12 mouse cellular contexts compared by ENCODE assay signal in genomic region chr2:146838596-146839302, GRCm38 (mm10). TPM values are rescaled to one million over a fixed set of nuclear protein-coding genes. Genes with fewer than 3 reads are reported as not detected.
DNase-seq lines count a peak whose midpoint lies in the region; ATAC-seq and TF ChIP-seq lines count a peak whose summit lies in the region.
"Had no signal": no experiment of that assay in that cellular context is flagged by ENCODE, and none has a peak within 500 bp of the region (broad histone marks: within the 10 kb centered on the region; RNA-seq: fewer than 3 reads in every experiment).

No protein-coding gene starts in this region.

- ATAC-seq in hindbrain, embryonic 11.5 days (ENCODE audit: low FRiP score) = no peak
- ATAC-seq in midbrain, embryonic 16.5 days = no peak

- H3K4me3 ChIP-seq in heart, embryonic 10.5 days = peak overlapping the region; percentile 45
- peak overlapping the region; percentile 27 for H3K4me3 ChIP-seq in hindbrain, embryonic 11.5 days (ENCODE audit: low read depth, low read length)
- peak overlapping the region; percentile 36 for H3K4me3 ChIP-seq in midbrain, embryonic 16.5 days (ENCODE audit: low read depth, low read length)

- H3K36me3 ChIP-seq in heart, embryonic 10.5 days = no peaks in the 10 kb centered on the region
- H3K36me3 ChIP-seq in hindbrain, embryonic 11.5 days (ENCODE audit: control insufficient read depth, insufficient read depth, low read length) = no peaks in the 10 kb centered on the region
- H3K36me3 ChIP-seq in midbrain, embryonic 16.5 days (ENCODE audit: control insufficient read depth, insufficient read depth, low read length) = no peaks in the 10 kb centered on the region

- no peak for TF ChIP-seq POLR2A in brain, embryonic 14.5 days (IDR thresholded peaks at IDR 0.05; ENCODE audit: borderline replicate concordance, extremely low read depth, insufficient read depth, insufficient read length, poor library complexity, severe bottlenecking)

- no peaks in the 10 kb centered on the region for H3K9me3 ChIP-seq in heart, embryonic 10.5 days
- H3K9me3 ChIP-seq in hindbrain, embryonic 11.5 days (ENCODE audit: control insufficient read depth, low read length) = no peaks in the 10 kb centered on the region
- H3K9me3 ChIP-seq in midbrain, embryonic 16.5 days (replicated peaks; ENCODE audit: control insufficient read depth, low read length, poor library complexity, severe bottlenecking) = no peaks in the 10 kb centered on the region

- H3K27me3 ChIP-seq in heart, embryonic 10.5 days (ENCODE audit: insufficient read depth, poor library complexity, severe bottlenecking) = peaks cover 92% of the 10 kb centered on the region
- peaks cover 78% of the 10 kb centered on the region for H3K27me3 ChIP-seq in hindbrain, embryonic 11.5 days (ENCODE audit: control insufficient read depth, insufficient read depth, low read length)
- H3K27me3 ChIP-seq in midbrain, embryonic 16.5 days (ENCODE audit: control insufficient read depth, insufficient read depth, low read depth, low read length) = peaks cover 34% of the 10 kb centered on the region

- intact Hi-C loops in heart, postnatal 25 days (cut with DNase I) = loop anchor here (5.0 to 10.0 kb wide), 2 partner anchors 249 to 346 kb away; partner anchors contain the start of gene Nkx2-4
- intact Hi-C loops in gastrocnemius, postnatal 14 days (cut with DNase I; ENCODE audit: low total_unique reads) = loop anchor here (10.0 kb wide), 1 partner anchor 246 kb away; the partner anchor contains the start of gene Nkx2-4

- TF ChIP-seq CTCF in brain, embryonic 14.5 days (IDR thresholded peaks at IDR 0.05; ENCODE audit: borderline replicate concordance, extremely low read depth, insufficient read depth, insufficient read length) = no peak

- no peak for DNase-seq in heart, embryonic 10.5 days (ENCODE audit: low spot score)
- no peak for DNase-seq in heart, postnatal 25 days (ENCODE audit: low spot score)
- peak; percentile 41 for DNase-seq in brain, embryonic 14.5 days (ENCODE audit: low read depth)
- DNase-seq in hindbrain, embryonic 11.5 days (ENCODE audit: low spot score) = peak; percentile 64
- DNase-seq in gastrocnemius, postnatal 14 days = no peak
- DNase-seq in urinary bladder, postnatal 36 days (ENCODE audit: low spot score in 2 of 2) = no peak
- no peak for DNase-seq in gastrocnemius, adult 8-10 months (ENCODE audit: low spot score in 2 of 2)
- DNase-seq: cerebellum, postnatal 36 days; gastrocnemius, postnatal 36 days; right cerebral cortex, postnatal 25 days had no signal

- H3K4me1 ChIP-seq in heart, embryonic 10.5 days = peaks cover 27% of the 10 kb centered on the region
- H3K4me1 ChIP-seq in hindbrain, embryonic 11.5 days (replicated peaks; ENCODE audit: control insufficient read depth, insufficient read depth, low read length) = peaks cover 11% of the 10 kb centered on the region; the same call in 1 of the 2 replicates
- H3K4me1 ChIP-seq in midbrain, embryonic 16.5 days (ENCODE audit: control insufficient read depth, insufficient read depth, low read length) = peaks cover under 1% of the 10 kb centered on the region; the same call in 1 of the 2 replicates

- 2% methylated on average over 30 of the region's 30 CpGs for whole genome bisulfite sequencing in heart, embryonic 10.5 days
- WGBS in hindbrain, embryonic 11.5 days = under 1% methylated on average over 30 of the region's 30 CpGs
- whole genome bisulfite sequencing in midbrain, embryonic 16.5 days = 2% methylated on average over 30 of the region's 30 CpGs

- peak overlapping the region; percentile 29 for H3K4me2 ChIP-seq in hindbrain, embryonic 11.5 days (replicated peaks; ENCODE audit: low read depth, low read length)
- peak overlapping the region; percentile 43 for H3K4me2 ChIP-seq in midbrain, embryonic 16.5 days (ENCODE audit: low read length)

- H3K27ac ChIP-seq in heart, embryonic 10.5 days = no peak overlapping the region
- no peak overlapping the region for H3K27ac ChIP-seq in hindbrain, embryonic 11.5 days (ENCODE audit: low read depth, low read length)
- peak overlapping the region; percentile 83 for H3K27ac ChIP-seq in midbrain, embryonic 16.5 days (ENCODE audit: low read length)
- H3K27ac ChIP-seq: macrophage had no signal

- peak overlapping the region; percentile 44 for H3K9ac ChIP-seq in hindbrain, embryonic 11.5 days (ENCODE audit: low read depth, low read length)
- peak overlapping the region; percentile 36 for H3K9ac ChIP-seq in midbrain, embryonic 16.5 days (ENCODE audit: low read depth, low read length)

RNA-seq across cellular contexts. Expression of gene Kiz, which starts 16.9 kb away (rescaled TPM):
- 18.7 and 20.8 TPM in 2 replicates for polyA plus RNA-seq in heart, embryonic 10.5 days (2016; fragmentation: Nextera tagmentation; extraction: Ambion mirVana)
- 10 to 100 TPM; 74.7 to 84.6 TPM for total RNA-seq in heart, postnatal 25 days (2021)
- 12.7 and 14.6 TPM in 2 replicates for polyA plus RNA-seq in brain, embryonic 14.5 days (2012; rRNA removed)
- polyA plus RNA-seq in hindbrain, embryonic 11.5 days (2014; fragmentation: Nextera tagmentation; extraction: Ambion mirVana) = 27.8 and 33.8 TPM in 2 replicates
- 27.9 and 28.3 TPM in 2 replicates for polyA plus RNA-seq in midbrain, embryonic 16.5 days (2015; fragmentation: Nextera tagmentation; extraction: Ambion mirVana)
- total RNA-seq in gastrocnemius, postnatal 14 days (2021) = 10 to 100 TPM; 19.9 to 25.1 TPM
- total RNA-seq in gastrocnemius, adult 8-10 months (2022) = 10 to 100 TPM; 46.2 to 61.5 (median 53.7) TPM

Comparison
In these comparisons a context has a peak if more than half of its experiments do, and no peak if none do; other contexts are left out.
1. DNase-seq: peak in brain, embryonic 14.5 days (single experiment) and hindbrain, embryonic 11.5 days (single experiment); none in heart, embryonic 10.5 days (single experiment), heart, postnatal 25 days (single experiment), gastrocnemius, postnatal 14 days (single experiment), urinary bladder, postnatal 36 days (0 of 2) and gastrocnemius, adult 8-10 months (0 of 2).
2. Peak in every context shown above with its lines, with median percentiles within 50 percentile points of each other: H3K4me3 ChIP-seq.